Mouse (Mus musculus): ENCODE results near the gene Ccdc162.

The Ccdc162 gene

GRCm38 (mm10) chr10:41632062-41632461, 84.4 kb downstream of the Ccdc162 start:
- DNase-seq: no peak

GRCm38 (mm10) chr10:41626996-41627395, 89.4 kb downstream of the Ccdc162 start:
- no peak for DNase-seq

GRCm38 (mm10) chr10:41619988-41620387, 96.4 kb downstream of the Ccdc162 start:
- no peak for DNase-seq

- DNase-seq: no peak
Observed at GRCm38 (mm10) chr10:41615487-41615886, 100.9 kb downstream of the Ccdc162 start.

GRCm38 (mm10) chr10:41611941-41612340, 104.5 kb downstream of the Ccdc162 start:
- no peak for DNase-seq

GRCm38 (mm10) chr10:41609475-41609874, 107.0 kb downstream of the Ccdc162 start:
- no peak for DNase-seq

- DNase-seq: no peak
Observed at GRCm38 (mm10) chr10:41608485-41608884, 107.9 kb downstream of the Ccdc162 start.

- no peak for DNase-seq
Observed at GRCm38 (mm10) chr10:41602667-41603066, 113.8 kb downstream of the Ccdc162 start.

GRCm38 (mm10) chr10:41601898-41602545, 114.4 kb downstream of the Ccdc162 start:
- DNase-seq: no peak

GRCm38 (mm10) chr10:41601302-41601701, 115.1 kb downstream of the Ccdc162 start:
- no peak for DNase-seq

GRCm38 (mm10) chr10:41599051-41599450, 117.4 kb downstream of the Ccdc162 start:
- DNase-seq: no peak

- no peak for DNase-seq
Observed at GRCm38 (mm10) chr10:41598221-41598620, 118.2 kb downstream of the Ccdc162 start.

GRCm38 (mm10) chr10:41595550-41595949, 120.9 kb downstream of the Ccdc162 start:
- DNase-seq: no peak

- DNase-seq: peak; percentile 35
Observed at GRCm38 (mm10) chr10:41594957-41595356, 121.5 kb downstream of the Ccdc162 start.

- no peak for DNase-seq
Observed at GRCm38 (mm10) chr10:41594433-41594832, 122.0 kb downstream of the Ccdc162 start.

GRCm38 (mm10) chr10:41588616-41589015, 127.8 kb downstream of the Ccdc162 start:
- DNase-seq: no peak

- DNase-seq: no peak
Observed at GRCm38 (mm10) chr10:41586947-41587852, 129.2 kb downstream of the Ccdc162 start.

- no peak for DNase-seq
Observed at GRCm38 (mm10) chr10:41583383-41583782, 133.1 kb downstream of the Ccdc162 start.

GRCm38 (mm10) chr10:41582901-41583361, 133.5 kb downstream of the Ccdc162 start:
- no peak for DNase-seq

- DNase-seq: no peak
Observed at GRCm38 (mm10) chr10:41580441-41580840, 136.0 kb downstream of the Ccdc162 start.

GRCm38 (mm10) chr10:41578541-41578940, 137.9 kb downstream of the Ccdc162 start:
- no peak for DNase-seq

- DNase-seq: no peak
Observed at GRCm38 (mm10) chr10:41576328-41576833, 140.1 kb downstream of the Ccdc162 start.

- no peak for DNase-seq
Observed at GRCm38 (mm10) chr10:41575451-41576327, 140.7 kb downstream of the Ccdc162 start.
